Mouse (Mus musculus): ENCODE measurements at regions not wholly inside any gene's neighbourhood (a gene's known extent, or its start where the extent isn't known, plus 50 kb on each side); places are given as distances from the start of the nearest gene placed in this dataset.

DNA sequence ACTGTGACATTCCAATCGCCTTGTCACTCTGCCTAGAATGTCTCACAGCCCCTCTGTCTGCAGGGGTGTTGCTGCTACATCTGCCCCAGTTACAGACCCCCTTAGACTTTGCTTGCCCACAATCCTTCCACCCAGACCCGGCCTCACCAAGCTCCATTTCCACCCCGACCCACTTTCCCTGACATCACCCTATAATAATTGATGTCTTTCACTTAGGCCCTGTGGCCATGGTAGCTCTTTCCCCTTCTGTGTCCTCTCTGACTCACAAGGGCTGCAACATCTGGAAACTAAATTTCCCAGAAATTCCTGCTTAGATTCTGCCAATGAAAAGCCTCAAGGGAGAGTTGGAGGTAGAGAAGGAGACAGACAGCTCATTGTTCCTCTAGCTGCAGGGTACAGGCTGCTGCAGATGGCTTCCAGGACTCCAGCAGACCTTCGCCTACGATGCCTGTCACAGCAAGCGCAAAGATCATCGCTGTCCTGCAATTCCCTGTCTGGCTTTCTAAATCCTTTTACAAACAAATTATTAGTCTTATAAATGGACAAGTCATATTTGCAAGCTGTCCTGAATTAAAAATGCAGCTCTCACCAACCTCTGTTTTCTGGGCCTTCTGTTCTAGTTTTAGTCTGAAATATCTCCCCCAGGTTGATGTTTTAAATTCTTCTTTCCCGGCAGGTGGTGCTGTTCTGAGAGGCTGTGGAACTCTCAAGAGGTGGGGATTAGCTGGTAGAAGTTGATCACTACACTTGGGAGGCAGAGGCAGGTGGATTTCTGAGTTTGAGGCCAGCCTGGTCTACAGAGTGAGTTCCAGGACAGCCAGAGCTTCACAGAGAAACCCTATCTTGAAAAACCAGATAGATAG is 104.9 kb upstream of the Oxgr1 start:
- no peak for DNase-seq (ENCODE audit: low read depth, low spot score)

DNA sequence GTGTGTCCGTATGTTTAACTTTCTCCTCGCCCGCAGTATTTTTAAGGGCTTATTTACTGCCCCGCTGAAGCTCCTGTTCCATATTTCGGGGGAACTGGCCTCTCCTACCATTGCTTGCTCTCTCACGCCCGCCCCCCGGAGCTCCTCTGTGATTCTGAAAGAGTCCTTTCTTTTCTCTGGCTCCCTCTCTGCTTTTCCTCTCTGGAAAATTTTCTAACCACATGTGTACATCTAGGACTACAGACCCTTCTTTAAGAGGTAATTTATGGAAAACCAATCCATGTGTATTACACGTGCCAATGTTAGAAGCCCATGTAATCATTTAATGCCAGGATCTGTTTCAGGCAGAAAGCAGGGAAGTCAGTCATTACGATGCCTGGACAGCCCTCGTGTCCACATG is 106.6 kb upstream of the Oxgr1 start:
- no peak for DNase-seq (ENCODE audit: low read depth, low spot score)

DNA sequence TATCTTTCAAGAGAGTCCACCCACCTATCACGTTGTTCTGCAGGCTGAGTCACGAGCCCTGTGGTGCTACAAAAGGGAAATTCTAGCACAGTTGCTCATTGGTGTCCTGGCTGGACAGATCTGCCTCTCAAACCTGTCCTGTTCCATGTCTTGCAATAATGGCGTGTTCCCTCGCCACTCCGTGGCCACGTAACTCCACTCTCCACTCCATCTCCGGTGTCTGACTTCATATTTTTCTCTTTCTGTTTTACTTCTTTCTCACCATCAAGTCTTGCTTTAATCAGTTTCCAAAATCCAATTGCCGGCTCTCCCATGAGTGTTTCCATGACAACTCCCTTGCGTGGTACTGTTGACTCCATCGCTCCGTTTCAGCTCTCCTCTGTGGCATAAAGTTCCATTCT is 107.1 kb upstream of the Oxgr1 start:
- DNase-seq (ENCODE audit: low read depth, low spot score) = no peak

DNA sequence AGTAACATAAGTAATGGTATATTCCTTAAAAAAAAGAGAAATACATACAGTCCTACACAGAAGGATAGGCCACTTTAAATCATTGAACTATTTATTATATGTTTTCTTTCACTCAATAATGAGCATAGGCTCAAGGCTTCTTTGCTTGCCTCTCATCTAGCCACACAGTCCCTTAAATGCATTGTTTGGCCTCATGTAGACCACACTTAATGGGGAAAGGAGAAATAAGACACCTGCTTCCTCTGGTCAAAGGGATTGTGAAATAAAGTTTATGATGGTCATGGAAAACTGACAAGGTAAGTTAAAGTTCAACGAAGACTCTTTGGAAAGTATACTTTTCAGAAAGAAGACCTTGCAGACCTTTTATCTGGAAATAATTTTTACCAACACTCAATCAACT is 108.4 kb upstream of the Oxgr1 start:
- DNase-seq (ENCODE audit: low read depth, low spot score) = no peak

DNA sequence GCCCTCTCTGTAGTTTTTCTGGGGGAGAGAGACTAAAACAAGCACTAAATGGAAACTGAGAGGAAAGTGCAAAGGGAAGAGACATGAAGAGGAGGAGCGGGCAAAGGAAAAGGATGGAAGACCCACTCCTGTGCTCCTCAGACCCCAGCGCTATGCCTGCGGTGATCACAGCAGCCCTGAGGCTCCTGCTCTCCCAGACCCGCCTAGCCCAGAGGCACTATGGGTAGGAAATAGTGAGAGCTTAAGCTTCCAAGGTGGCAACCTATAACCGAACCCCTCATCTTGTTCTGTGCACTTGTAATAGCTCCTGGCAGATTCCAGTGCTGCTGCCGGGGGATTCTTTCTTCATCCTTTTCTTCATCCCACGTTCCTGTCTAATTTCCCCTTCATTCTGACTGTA is 112.2 kb upstream of the Oxgr1 start:
- no peak for DNase-seq (ENCODE audit: low read depth, low spot score)

DNA sequence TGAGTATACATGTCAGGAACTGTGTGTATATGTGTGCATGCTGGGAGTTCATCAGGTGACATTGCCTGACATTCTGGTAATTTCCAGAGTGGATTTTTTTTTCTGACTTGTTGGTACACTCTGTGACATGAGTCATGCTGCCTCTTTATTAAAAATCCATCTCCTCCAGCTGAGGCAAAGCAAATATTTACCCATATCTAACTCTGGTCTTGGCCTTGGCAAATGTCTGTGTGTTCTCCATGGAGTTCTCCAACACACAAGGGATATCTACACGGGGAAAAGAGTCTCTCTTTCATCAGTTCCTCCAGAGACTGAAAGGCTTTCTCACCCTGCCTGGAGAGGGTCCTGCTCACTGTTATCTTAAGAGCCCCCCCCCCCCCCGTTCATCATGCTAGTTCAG is 111.3 kb upstream of the Mbnl2 start:
- no peak for DNase-seq (ENCODE audit: low read depth, low spot score)

DNA sequence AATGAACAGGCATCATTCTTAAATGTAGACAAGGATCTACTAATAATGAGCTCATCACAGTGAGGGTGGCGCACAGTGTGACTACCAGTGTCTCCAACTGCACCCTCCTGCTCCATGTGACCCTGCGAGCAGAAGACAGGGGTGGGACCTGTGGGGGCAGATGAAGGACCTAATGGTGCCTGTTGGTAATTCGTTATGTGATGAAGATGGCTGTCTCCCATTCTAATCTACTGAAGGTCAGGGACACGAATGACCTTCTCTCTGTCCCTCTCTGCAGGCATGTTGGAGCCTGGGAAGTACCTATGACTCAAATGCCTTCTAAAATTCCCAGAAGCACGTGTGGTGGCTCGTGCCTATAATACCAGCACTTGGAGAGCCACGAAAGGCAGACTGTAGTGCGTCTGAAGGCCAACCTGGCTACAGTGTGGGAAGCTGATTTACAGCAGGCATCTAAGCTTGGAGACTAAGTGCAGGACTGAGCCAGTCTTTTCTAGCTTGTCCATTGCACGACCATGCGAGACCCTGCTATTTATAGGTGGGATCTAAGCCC is 109.9 kb upstream of the Mbnl2 start:
- no peak for DNase-seq (ENCODE audit: low read depth, low spot score)

DNA sequence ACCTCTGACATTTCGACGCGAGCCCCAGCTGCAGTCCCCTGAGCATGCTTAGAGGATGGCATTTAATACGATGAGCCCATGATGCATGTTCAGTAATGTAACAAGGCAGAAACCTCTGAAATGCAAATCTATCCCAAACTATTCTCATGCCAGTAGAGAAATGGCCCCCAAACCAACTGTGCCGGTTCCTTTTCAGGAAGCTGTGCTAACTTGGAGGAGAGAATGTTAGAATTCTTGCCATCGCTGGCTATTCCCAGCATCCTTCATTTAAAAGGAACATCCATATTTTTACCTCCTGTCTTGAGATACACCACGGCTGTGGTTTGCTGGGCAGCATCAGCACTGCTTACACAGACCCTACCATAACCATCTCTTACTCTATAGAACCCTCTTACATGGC is 104.7 kb upstream of the Mbnl2 start:
- no peak for DNase-seq (ENCODE audit: low read depth, low spot score)

DNA sequence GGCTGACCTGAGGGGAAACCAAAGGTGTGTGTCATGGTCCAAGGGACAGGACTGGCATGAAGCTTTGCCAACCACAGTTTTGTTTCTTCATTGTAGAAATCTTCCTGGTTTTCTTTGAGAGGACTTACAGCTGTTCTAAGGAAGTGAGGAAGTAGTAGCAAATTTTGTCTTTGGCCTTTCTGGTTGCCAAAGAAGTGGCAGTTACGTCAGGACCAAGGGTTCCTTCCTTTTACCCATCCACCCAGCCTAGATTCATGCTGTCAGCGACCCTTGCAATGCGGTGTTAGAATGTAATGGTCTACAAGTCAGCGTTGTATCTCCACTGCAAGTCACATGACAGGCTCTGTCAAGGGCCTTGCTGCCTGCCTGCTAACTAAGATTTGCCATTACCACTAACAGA is 103.4 kb upstream of the Mbnl2 start:
- no peak for DNase-seq (ENCODE audit: low read depth, low spot score)

DNA sequence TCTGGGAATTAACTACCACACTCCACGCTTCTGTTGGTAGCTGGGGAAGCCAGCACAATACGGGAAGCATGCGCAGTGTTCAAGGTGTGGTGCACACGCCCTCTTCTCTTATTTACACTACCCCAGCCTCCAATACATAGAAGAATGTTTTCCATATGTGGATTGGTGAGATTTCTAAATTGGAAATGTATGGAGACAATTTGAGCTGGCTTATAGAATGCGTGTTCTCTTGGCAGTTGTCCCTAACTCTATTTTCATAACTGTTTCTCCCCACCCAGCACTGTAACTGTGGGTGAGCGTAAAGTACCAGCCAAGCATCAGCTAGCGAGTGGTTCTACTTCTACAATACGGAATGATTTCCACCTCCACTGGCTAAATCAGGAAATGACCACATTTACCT is 102.6 kb upstream of the Mbnl2 start:
- no peak for DNase-seq (ENCODE audit: low read depth, low spot score)

DNA sequence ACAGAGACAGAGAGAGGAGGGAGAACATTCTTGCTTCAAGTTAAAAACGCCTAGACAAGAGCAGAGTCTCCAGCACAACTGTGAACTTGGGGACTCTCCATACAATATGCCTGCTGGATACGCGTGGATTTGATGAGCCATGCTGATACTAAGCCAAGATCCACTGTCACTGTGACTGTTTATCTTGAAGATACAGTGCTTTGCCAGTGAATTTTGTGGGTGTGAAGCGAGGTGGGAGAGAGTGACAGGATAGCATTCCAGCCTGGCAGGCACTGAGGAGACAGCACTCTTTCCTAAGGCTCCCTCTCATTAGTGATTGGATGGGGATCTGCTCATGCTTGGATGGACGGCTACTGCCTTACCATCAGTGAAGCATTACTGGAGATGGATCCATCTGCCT is 100.9 kb upstream of the Mbnl2 start:
- DNase-seq (ENCODE audit: low read depth, low spot score) = no peak

DNA sequence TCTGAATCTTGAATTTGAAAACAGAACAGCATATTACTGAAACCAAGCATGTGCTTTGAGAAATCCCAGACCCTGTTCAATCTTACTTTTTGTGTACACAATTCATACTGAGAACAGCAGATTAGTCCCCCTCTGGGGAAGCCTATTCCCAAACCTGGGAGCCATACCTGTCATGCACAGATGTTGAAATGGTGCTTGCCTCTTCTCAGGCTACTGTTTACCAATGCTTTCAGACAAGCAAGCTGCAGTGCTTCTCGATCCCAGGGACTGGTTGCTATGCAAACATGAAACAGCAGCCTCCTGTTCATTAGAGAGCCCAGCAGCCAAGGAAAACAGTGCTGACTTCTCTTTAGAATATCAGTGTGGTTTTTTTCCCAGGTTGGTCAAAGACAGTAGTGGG is 80.3 kb upstream of the Mbnl2 start:
- DNase-seq (ENCODE audit: low read depth, low spot score) = no peak

DNA sequence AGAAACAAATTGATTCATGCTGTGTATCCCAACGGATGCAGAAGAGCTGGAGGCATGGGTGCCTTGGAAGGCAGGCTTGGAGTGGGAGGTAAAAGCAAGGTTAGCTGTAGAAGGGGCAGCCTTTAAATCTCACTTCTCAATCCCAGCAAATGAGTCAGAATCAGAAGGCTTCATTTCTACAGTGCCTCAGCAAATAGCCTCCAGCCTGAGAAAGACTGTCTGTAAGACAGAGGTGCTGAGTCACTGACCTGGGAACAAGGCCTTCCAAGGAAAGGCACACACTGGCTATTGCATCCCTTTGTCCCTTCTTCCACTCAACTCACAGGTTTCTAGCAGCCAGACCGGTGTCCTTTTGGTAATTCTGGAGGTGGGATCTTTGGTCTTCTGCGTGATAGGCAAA is 63.7 kb upstream of the Mbnl2 start:
- DNase-seq (ENCODE audit: low read depth, low spot score) = no peak

DNA sequence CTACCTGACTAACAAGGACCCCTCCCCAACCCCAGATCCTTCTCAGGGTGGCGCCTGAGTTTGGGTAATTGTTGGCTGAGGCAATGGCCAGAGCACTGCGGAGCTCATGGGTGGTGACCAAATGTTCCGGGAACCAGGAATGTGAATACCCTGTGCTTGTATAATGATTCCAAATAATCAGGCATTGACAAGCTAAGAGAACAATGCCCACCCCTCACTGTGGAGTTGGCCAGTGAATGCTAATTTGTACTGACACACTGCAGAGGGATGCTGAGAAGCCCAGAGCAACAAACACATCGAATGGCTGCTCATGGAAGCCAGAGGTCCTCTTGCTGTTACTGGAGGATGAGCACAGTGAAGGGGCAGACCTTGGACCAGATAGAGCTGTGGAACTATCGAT is 62.8 kb upstream of the Mbnl2 start:
- DNase-seq (ENCODE audit: low read depth, low spot score) = no peak

DNA sequence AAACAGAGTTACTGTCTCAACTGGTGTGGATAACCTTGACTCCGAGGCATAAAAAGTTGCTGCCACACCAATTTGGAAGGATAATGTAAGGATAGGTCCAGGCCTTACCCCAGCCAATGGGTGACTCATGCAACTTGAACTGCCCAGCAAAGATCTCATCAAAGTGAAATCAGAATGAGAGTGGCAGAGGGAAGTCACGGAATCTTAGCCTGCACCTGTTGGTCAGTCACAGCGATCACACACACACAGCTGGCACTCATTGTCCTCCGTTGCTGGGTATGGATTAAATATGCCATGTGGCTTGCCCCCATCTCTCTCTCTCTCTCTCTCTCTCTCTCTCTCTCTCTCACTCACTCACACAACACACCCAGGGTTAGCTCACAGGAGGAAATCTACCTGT is 56.2 kb upstream of the Mbnl2 start:
- DNase-seq (ENCODE audit: low read depth, low spot score) = no peak

DNA sequence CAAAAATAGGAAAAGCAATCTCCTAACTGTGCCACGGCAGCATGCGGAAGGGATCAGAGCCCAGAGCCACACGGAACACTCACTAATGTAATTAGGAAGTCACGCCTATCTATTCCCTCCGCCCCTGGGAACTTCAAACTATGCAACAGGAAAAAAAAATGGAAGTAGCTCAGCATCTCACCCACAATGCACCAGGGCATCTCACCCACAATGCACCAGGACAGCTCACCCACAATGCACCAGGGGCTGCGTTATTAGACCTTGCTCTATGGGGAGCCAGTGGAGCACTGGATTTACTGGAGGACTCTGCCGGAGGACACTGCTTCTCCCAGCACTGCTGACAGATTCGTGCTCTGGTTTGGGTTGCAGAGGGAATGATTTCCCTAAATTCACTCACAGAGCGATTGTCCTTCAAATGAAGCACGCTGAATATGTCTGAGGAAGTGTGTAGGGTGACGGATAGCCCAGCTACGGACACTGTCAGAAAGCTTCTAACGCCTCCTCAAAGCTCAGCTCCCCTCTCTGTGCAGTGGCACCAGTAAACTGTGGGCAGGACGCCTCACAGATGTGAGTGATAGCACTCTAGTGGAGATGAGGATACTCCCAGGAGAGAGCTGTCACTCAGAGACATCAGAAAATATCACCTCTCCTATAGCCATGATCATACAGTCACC is 51.8 kb upstream of the Mbnl2 start:
- no peak for DNase-seq (ENCODE audit: low read depth, low spot score)

DNA sequence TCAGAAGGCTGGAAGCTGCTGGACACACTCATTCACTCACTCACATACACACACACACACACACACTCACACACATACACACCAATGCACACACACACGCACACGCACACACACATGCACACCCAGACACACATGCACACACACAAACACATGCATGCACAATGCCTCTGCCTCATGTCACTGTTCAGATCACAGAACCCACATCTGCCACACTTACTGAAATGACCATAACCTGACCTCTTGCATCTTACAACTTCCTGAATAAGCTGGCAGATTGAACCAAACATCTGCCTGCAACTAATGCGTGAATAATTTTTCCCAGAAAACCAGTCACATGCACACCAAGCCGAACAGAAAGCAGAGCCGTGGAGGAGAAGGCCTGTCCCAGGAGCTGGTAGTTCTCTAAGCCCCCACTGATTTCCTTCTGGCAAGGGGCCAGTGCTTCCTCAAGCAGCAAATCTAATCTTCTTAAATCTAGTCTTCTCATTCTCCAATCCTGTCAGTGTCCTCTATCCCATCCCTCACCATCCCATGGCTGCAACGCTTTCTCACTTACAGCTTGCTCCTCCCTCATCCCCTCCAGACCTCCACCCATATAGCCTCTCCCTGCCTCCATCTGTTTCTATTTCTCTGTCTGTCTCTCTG is 51.1 kb upstream of the Mbnl2 start:
- DNase-seq (ENCODE audit: low read depth, low spot score) = no peak

DNA sequence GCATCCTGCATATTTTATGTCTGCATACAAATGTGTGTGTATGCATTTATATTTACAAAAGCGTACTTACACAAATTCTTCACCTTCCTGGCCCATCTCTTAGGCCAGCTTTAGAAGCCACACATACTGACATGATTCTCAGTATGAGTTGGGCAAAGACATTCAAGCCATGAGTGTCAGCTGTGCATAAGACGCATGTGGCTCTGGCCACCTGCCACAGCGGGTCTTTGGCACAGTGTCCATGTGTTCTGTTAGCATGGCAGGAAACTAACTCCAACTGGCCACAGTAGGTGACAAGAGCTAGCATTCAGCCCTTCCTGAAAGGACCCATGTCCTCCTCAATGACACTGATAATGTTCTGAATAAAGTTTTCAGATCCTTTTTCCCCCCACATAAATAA is 49.8 kb upstream of the Mbnl2 start:
- DNase-seq (ENCODE audit: low read depth, low spot score) = no peak
